Mouse (Mus musculus) bone marrow, adult 2 months (tissue): Measurements from ENCODE around the gene Esrrg. TPM values are rescaled to one million over a fixed set of nuclear protein-coding genes. Genes with fewer than 3 reads are reported as not detected.

ENCODE experiments used
- H3K27ac ChIP-seq: fragments of 200-500 bp; 2 replicates; pipeline ENCODE4 v1.5.1; 2012; ENCODE audit warnings: low read depth, mild to moderate bottlenecking, control low read depth, inconsistent platforms, low read length; ENCODE audit not compliant: control insufficient read depth, poor library complexity, insufficient read depth
- H3K4me1 ChIP-seq: fragments of 200-500 bp; 2 replicates; pipeline ENCODE4 v1.6.1; 2011; ENCODE audit warnings: low read length; ENCODE audit not compliant: control insufficient read depth, insufficient read depth
- H3K4me3 ChIP-seq: fragments of 200-500 bp; replicated peaks from 2 replicates; pipeline ENCODE3; 2011; ENCODE audit warnings: mild to moderate bottlenecking, low read depth, low read length, control low read depth; ENCODE audit not compliant: control insufficient read depth
- CTCF ChIP-seq: fragments of 200-500 bp; IDR thresholded peaks from 2 replicates; pipeline ENCODE4 v1.5.1; 2011; ENCODE audit warnings: low read length, control low read depth; ENCODE audit not compliant: control insufficient read depth, insufficient read depth
- POLR2A ChIP-seq: fragments of 200-500 bp; IDR thresholded peaks from 2 replicates; pipeline ENCODE4 v1.6.1; 2011; ENCODE audit warnings: low read depth, mild to moderate bottlenecking, control low read depth, low read length, borderline replicate concordance; ENCODE audit not compliant: control insufficient read depth
- WGBS: fragments of 180-500 bp; shearing (Covaris S2); methylation state at CpG from one replicate; pipeline ENCODE4 v1.1.7; 2018; 5-methylcytosine and 5-hydroxymethylcytosine counted together
- polyA plus RNA-seq: library from polyadenylated mRNA; stranded (reverse); fragments of >200 nt; gene quantifications from 2 replicates; pipeline ENCODE4 v1.2.4, GENCODE M21; 2011; ENCODE audit warnings: low replicate concordance; ENCODE audit not compliant: missing spikeins, insufficient read depth, insufficient read length

Esrrg gene
- polyA plus RNA-seq, 1 experiment = not detected

GRCm38 (mm10) chr1:188157237-188157955 is 548.8 kb downstream of the Esrrg start:
- 68% methylated on average over 7 of the region's 7 CpGs for WGBS

GRCm38 (mm10) chr1:188158675-188159074 is 550.1 kb downstream of the Esrrg start:
- H3K4me1 ChIP-seq = no peaks in the 10 kb centered on the region
- no peak overlapping the region for H3K27ac ChIP-seq
- TF ChIP-seq POLR2A (no peak), CTCF (no peak)
- whole genome bisulfite sequencing = 61% methylated on average over 1 of the region's 1 CpGs
- H3K4me3 ChIP-seq = no peak overlapping the region

More at GRCm38 (mm10) chr1:188157237-188157955, 548.8 kb downstream of the Esrrg start:
- H3K4me3 ChIP-seq = no peak overlapping the region
- TF ChIP-seq CTCF (no peak), POLR2A (no peak)
- no peaks in the 10 kb centered on the region for H3K4me1 ChIP-seq
- no peak overlapping the region for H3K27ac ChIP-seq

GRCm38 (mm10) chr1:188159108-188159507 is 550.5 kb downstream of the Esrrg start:
- TF ChIP-seq POLR2A (no peak), CTCF (no peak)
- Histone ChIP-seq H3K27ac (no peak overlapping the region), H3K4me1 (no peaks in the 10 kb centered on the region), H3K4me3 (no peak overlapping the region)
- 75% methylated on average over 2 of the region's 2 CpGs for WGBS

GRCm38 (mm10) chr1:188163058-188163457 is 554.5 kb downstream of the Esrrg start:
- no peaks in the 10 kb centered on the region for H3K4me1 ChIP-seq
- H3K27ac ChIP-seq = no peak overlapping the region
- no peak overlapping the region for H3K4me3 ChIP-seq
- TF ChIP-seq CTCF (no peak), POLR2A (no peak)

GRCm38 (mm10) chr1:188164251-188164650 is 555.7 kb downstream of the Esrrg start:
- Histone ChIP-seq H3K4me3 (no peak overlapping the region), H3K27ac (no peak overlapping the region), H3K4me1 (no peaks in the 10 kb centered on the region)
- TF ChIP-seq POLR2A (no peak), CTCF (no peak)
- 56% methylated on average over 6 of the region's 6 CpGs for WGBS

GRCm38 (mm10) chr1:188173859-188174258 is 565.3 kb downstream of the Esrrg start:
- Histone ChIP-seq H3K4me1 (no peaks in the 10 kb centered on the region), H3K27ac (no peak overlapping the region), H3K4me3 (no peak overlapping the region)
- TF ChIP-seq POLR2A (no peak), CTCF (no peak)
- 48% methylated on average over 1 of the region's 1 CpGs for WGBS

- Histone ChIP-seq H3K27ac (no peak overlapping the region), H3K4me1 (no peaks in the 10 kb centered on the region), H3K4me3 (no peak overlapping the region)
- 85% methylated on average over 5 of the region's 5 CpGs for WGBS
- TF ChIP-seq CTCF (no peak), POLR2A (no peak)
Measured at GRCm38 (mm10) chr1:188182951-188183350, 574.4 kb downstream of the Esrrg start.

GRCm38 (mm10) chr1:188186440-188187117 is 578.0 kb downstream of the Esrrg start:
- TF ChIP-seq POLR2A (no peak), CTCF (no peak)
- WGBS = 89% methylated on average over 17 of the region's 17 CpGs
- H3K27ac ChIP-seq = no peak overlapping the region
- H3K4me1 ChIP-seq = no peaks in the 10 kb centered on the region
- no peak overlapping the region for H3K4me3 ChIP-seq
